Mouse (Mus musculus) MEL (cell line): ENCODE results near the gene Tnrc6c. TPM values are rescaled to one million over a fixed set of nuclear protein-coding genes. Genes with fewer than 3 reads are reported as not detected.

Experiments
- DNase-seq: peaks from one replicate; pipeline ENCODE4 v3.0.0; 2011; ENCODE audit warnings: low read depth, low spot score
- H3K27ac ChIP-seq: 2 replicates; pipeline ENCODE4 v1.5.1; 2012; ENCODE audit warnings: low read depth, mild to moderate bottlenecking, control low read depth, low read length, moderate library complexity; ENCODE audit not compliant: control insufficient read depth
- H3K27me3 ChIP-seq, 2 experiments: fragments of 150-350 bp in 1 of 2; sonication (generic) in 1 of 2; 2 replicates each; pipeline ENCODE4 v1.6.1; 2012; ENCODE audit warnings: low read length in 2 of 2, mild to moderate bottlenecking in 2 of 2, improper control_type of control experiment in 1 of 2, moderate library complexity in 1 of 2; ENCODE audit not compliant: insufficient read depth in 2 of 2, control insufficient read depth in 1 of 2
- H3K36me3 ChIP-seq, 2 experiments: 2 replicates each; pipeline ENCODE4 v1.6.1; 2012 to 2014; ENCODE audit warnings: low read length in 2 of 2, improper control_type of control experiment in 1 of 2, inconsistent platforms in 1 of 2, mild to moderate bottlenecking in 1 of 2; ENCODE audit not compliant: insufficient read depth in 2 of 2, control insufficient read depth in 1 of 2
- H3K4me1 ChIP-seq, 2 experiments: fragments of 150-350 bp in 1 of 2; sonication (generic) in 1 of 2; 2 replicates each; pipeline ENCODE4 v1.6.1; 2012; ENCODE audit warnings: low read length in 2 of 2, improper control_type of control experiment in 1 of 2, mild to moderate bottlenecking in 1 of 2; ENCODE audit not compliant: insufficient read depth in 2 of 2, control insufficient read depth in 1 of 2
- H3K4me3 ChIP-seq, 2 experiments: fragments of 150-350 bp in 1 of 2; sonication (generic) in 1 of 2; 2 replicates each; pipeline ENCODE4 v1.5.1; 2012; ENCODE audit warnings: low read depth in 2 of 2, low read length in 2 of 2, mild to moderate bottlenecking in 2 of 2, moderate library complexity in 2 of 2, control low read depth in 1 of 2, improper control_type of control experiment in 1 of 2; ENCODE audit not compliant: control insufficient read depth in 1 of 2, insufficient read depth in 1 of 2
- H3K79me2 ChIP-seq: 2 replicates; pipeline ENCODE4 v1.6.1; 2012; ENCODE audit warnings: mild to moderate bottlenecking, low read length, moderate library complexity; ENCODE audit not compliant: control insufficient read depth, poor library complexity, insufficient read depth
- H3K9ac ChIP-seq: 2 replicates; pipeline ENCODE4 v1.6.1; 2012; ENCODE audit warnings: low read depth, mild to moderate bottlenecking, control low read depth, low read length, moderate library complexity; ENCODE audit not compliant: control insufficient read depth, poor library complexity, severe bottlenecking
- H3K9me3 ChIP-seq: fragments of 150-350 bp; sonication (generic); replicated peaks from 2 replicates; pipeline ENCODE4 v1.6.1; 2012; ENCODE audit warnings: mild to moderate bottlenecking, low read length, improper control_type of control experiment, moderate library complexity; ENCODE audit not compliant: insufficient read depth
- BHLHE40 ChIP-seq: IDR thresholded peaks from 2 replicates; pipeline ENCODE4 v1.6.1; 2012; ENCODE audit warnings: low read depth, mild to moderate bottlenecking, inconsistent platforms, low read length, improper control_type of control experiment, borderline replicate concordance
- CHD1 ChIP-seq: IDR thresholded peaks from 2 replicates; pipeline ENCODE4 v1.6.1; 2012; ENCODE audit warnings: low read depth, mild to moderate bottlenecking, inconsistent platforms, low read length, improper control_type of control experiment
- CTCF ChIP-seq, 3 experiments: IDR thresholded peaks in 2 of 3; conservative IDR thresholded peaks in 1 of 3; 2 replicates each; pipeline ENCODE4 v1.5.1; 2011 to 2012; ENCODE audit warnings: low read length in 3 of 3, low read depth in 2 of 3, mild to moderate bottlenecking in 2 of 3, improper control_type of control experiment in 1 of 3, inconsistent platforms in 1 of 3, mixed read lengths in 1 of 3, moderate library complexity in 1 of 3; ENCODE audit not compliant: control insufficient read depth in 1 of 3, insufficient read depth in 1 of 3, poor library complexity in 1 of 3, severe bottlenecking in 1 of 3
- E2F4 ChIP-seq: IDR thresholded peaks from 2 replicates; pipeline ENCODE4 v1.6.1; 2011; ENCODE audit warnings: low read depth, low read length, improper control_type of control experiment, borderline replicate concordance
- ELF1 ChIP-seq: IDR thresholded peaks from 2 replicates; pipeline ENCODE4 v1.6.1; 2014; ENCODE audit warnings: low read depth, mild to moderate bottlenecking, inconsistent platforms, low read length, improper control_type of control experiment, moderate library complexity
- JUND ChIP-seq: IDR thresholded peaks from 2 replicates; pipeline ENCODE4 v1.6.1; 2011; ENCODE audit warnings: low read depth, mild to moderate bottlenecking, improper control_type of control experiment, low read length
- KAT2A ChIP-seq: conservative IDR thresholded peaks from 2 replicates; pipeline ENCODE4 v1.6.1; 2012; ENCODE audit warnings: low read depth, low read length, improper control_type of control experiment, inconsistent platforms
- NRF1 ChIP-seq: IDR thresholded peaks from 2 replicates; pipeline ENCODE4 v1.6.1; 2014; ENCODE audit warnings: low read depth, mild to moderate bottlenecking, inconsistent platforms, low read length, improper control_type of control experiment, moderate library complexity; ENCODE audit not compliant: poor library complexity, insufficient read depth, severe bottlenecking
- POLR2AphosphoS5 ChIP-seq: IDR thresholded peaks from 2 replicates; pipeline ENCODE4 v1.6.1; 2012; ENCODE audit warnings: low read depth, borderline replicate concordance, mild to moderate bottlenecking, inconsistent platforms, low read length, moderate library complexity, mixed read lengths
- RCOR1 ChIP-seq: IDR thresholded peaks from 2 replicates; pipeline ENCODE4 v1.6.1; 2012; ENCODE audit warnings: low read depth, mild to moderate bottlenecking, inconsistent platforms, low read length, improper control_type of control experiment
- SIN3A ChIP-seq: IDR thresholded peaks from 2 replicates; pipeline ENCODE4 v1.6.1; 2012; ENCODE audit warnings: low read length, improper control_type of control experiment, inconsistent platforms
- SMC3 ChIP-seq: IDR thresholded peaks from 2 replicates; pipeline ENCODE4 v1.6.1; 2011; ENCODE audit warnings: low read depth, low read length, improper control_type of control experiment
- TCF12 ChIP-seq: IDR thresholded peaks from 2 replicates; pipeline ENCODE4 v1.6.1; 2014; ENCODE audit warnings: low read depth, mild to moderate bottlenecking, inconsistent platforms, low read length, improper control_type of control experiment, moderate library complexity
- USF2 ChIP-seq, 2 experiments: IDR thresholded peaks; 2 replicates each; pipeline ENCODE4 v1.6.1; 2011 to 2012; ENCODE audit warnings: improper control_type of control experiment in 2 of 2, low read length in 2 of 2, borderline replicate concordance in 1 of 2, inconsistent platforms in 1 of 2, low read depth in 1 of 2, mild to moderate bottlenecking in 1 of 2; ENCODE audit not compliant: insufficient read depth in 1 of 2
- ZKSCAN1 ChIP-seq: IDR thresholded peaks from 2 replicates; pipeline ENCODE4 v1.6.1; 2012; ENCODE audit warnings: low read depth, mild to moderate bottlenecking, inconsistent platforms, low read length, improper control_type of control experiment, moderate library complexity
- polyA plus RNA-seq, 2 experiments: library from polyadenylated mRNA; stranded (reverse) in 1 of 2; unstranded in 1 of 2; fragments of >175 nt in 1 of 2; fragments of >200 nt in 1 of 2; gene quantifications; 2 replicates each; pipeline versions ENCODE4 v1.2.1 to v1.2.4; 2012; ENCODE audit warnings: low replicate concordance in 2 of 2, low read depth in 1 of 2; ENCODE audit not compliant: insufficient read length in 2 of 2, insufficient read depth in 1 of 2, missing spikeins in 1 of 2
- total RNA-seq: library from RNA; depleted of rRNA; stranded (reverse); fragments of 300-350 nt; gene quantifications from 2 replicates; pipeline ENCODE4 v1.2.3, GENCODE M21; 2012

Tnrc6c gene
- total and polyA plus RNA-seq, 3 experiments = 16.0 to 19.1 TPM; not detected in 1

DNA sequence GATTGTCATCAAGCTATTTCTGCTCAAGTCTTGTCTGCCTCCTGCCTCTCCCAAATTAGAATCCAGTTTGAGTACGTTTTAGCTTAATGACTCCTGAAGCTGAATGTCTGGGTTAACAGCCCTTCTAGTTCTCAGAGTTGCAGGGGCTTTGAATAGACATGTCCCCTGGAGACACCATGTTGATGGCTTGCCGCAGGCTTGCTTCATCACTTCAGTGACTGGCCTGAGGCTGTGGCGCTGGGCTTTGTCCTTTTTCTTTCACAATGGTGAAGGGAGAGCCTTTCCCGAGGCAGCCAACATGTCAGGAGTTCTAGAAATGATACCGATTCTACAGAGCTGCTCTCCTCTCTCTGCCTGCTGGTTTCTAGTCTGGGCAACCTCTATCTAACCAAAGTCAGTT is 30.6 kb downstream of the Tnrc6c start:
- TF ChIP-seq SIN3A (no peak), CHD1 (no peak), RCOR1 (no peak), ELF1 (no peak), KAT2A (no peak), NRF1 (no peak)
- Histone ChIP-seq H3K9me3 (no peaks in the 10 kb centered on the region), H3K4me1 (no peaks in the 10 kb centered on the region; a peak in 2 of 4 replicates), H3K4me3 (no peak overlapping the region), H3K27ac (no peak overlapping the region), H3K36me3 (no peaks in the 10 kb centered on the region), H3K27me3 (no peaks in the 10 kb centered on the region), H3K9ac (no peak overlapping the region), H3K79me2 (peaks cover 35% of the 10 kb centered on the region)
- DNase-seq = no peak

GRCm38 (mm10) chr11:117685461-117685860 is 31.4 kb downstream of the Tnrc6c start:
- H3K4me3 ChIP-seq = no peak overlapping the region
- no peak overlapping the region for H3K27ac ChIP-seq
- H3K79me2 ChIP-seq = peaks cover 33% of the 10 kb centered on the region
- H3K27me3 ChIP-seq = no peaks in the 10 kb centered on the region
- DNase-seq = no peak
- no peaks in the 10 kb centered on the region for H3K36me3 ChIP-seq
- no peak overlapping the region for H3K9ac ChIP-seq
- H3K4me1 ChIP-seq = no peaks in the 10 kb centered on the region; a peak in 2 of 4 replicates
- TF ChIP-seq E2F4 = no peak
- TF ChIP-seq RCOR1 = no peak
- no peak for TF ChIP-seq TCF12
- no peak for TF ChIP-seq POLR2AphosphoS5
- TF ChIP-seq ZKSCAN1 = no peak
- no peak for TF ChIP-seq KAT2A
- TF ChIP-seq USF2 (IDR thresholded peaks at IDR 0.05; ENCODE audit: borderline replicate concordance in 1 of 2, insufficient read depth in 1 of 2, low read depth in 1 of 2, low read length in 2 of 2) = no peak
- no peak for TF ChIP-seq JUND
- TF ChIP-seq NRF1 = no peak
- no peak for TF ChIP-seq BHLHE40
- H3K9me3 ChIP-seq = no peaks in the 10 kb centered on the region

GRCm38 (mm10) chr11:117686021-117686420 is 31.9 kb downstream of the Tnrc6c start:
- H3K9ac ChIP-seq = no peak overlapping the region
- TF ChIP-seq CTCF (IDR thresholded peaks at IDR 0.05 in 2 of 3, conservative IDR thresholded peaks at IDR 0.05 in 1 of 3; ENCODE audit: control insufficient read depth in 1 of 3, insufficient read depth in 1 of 3, low read depth in 2 of 3, low read length in 3 of 3, poor library complexity in 1 of 3, severe bottlenecking in 1 of 3) (peak in 2 of 3 experiments; percentile 6 to 12; a peak in 1 of 6 replicates), SMC3 (no peak)
- H3K27ac ChIP-seq = no peak overlapping the region
- no peaks in the 10 kb centered on the region; a peak in 2 of 4 replicates for H3K4me1 ChIP-seq
- peaks cover 29% of the 10 kb centered on the region for H3K79me2 ChIP-seq
- no peaks in the 10 kb centered on the region for H3K27me3 ChIP-seq
- no peaks in the 10 kb centered on the region for H3K36me3 ChIP-seq
- H3K4me3 ChIP-seq = no peak overlapping the region
- no peak for DNase-seq
- no peaks in the 10 kb centered on the region for H3K9me3 ChIP-seq
